Mouse (Mus musculus): ENCODE results near the gene Epn2. TPM values are rescaled to one million over a fixed set of nuclear protein-coding genes. Genes with fewer than 3 reads are reported as not detected.

Gene Epn2
- total and polyA plus RNA-seq, 3 experiments = 8.6 to 12.5 TPM; not detected in 1

GRCm38 (mm10) chr11:61602705-61603104, 23.2 kb upstream of the Epn2 start (continued):
- no peak for TF ChIP-seq USF2 (IDR thresholded peaks at IDR 0.05; ENCODE audit: borderline replicate concordance in 1 of 2, insufficient read depth in 1 of 2, low read depth in 1 of 2, low read length in 2 of 2)

DNA sequence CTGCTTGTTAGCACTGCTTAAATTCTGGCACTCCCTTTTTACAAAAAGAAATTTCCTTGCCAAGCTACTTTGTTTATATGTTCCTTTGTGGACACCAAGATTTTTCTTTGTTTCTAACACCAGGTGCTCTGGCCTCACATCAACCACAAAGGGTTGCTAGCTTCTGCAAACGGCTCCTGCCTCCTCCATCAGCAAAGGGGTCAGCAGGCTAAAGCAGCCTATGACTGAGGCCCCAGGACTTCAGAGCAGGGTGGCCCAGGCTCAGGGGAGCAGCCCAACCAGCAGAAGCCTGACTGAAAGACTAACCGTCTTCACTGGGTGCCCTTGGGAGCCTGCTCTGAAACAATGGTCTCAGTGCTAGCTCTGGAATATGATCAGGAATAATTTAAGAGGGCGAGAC, 22.0 kb upstream of the Epn2 start:
- Histone ChIP-seq H3K4me1 (ENCODE audit: control insufficient read depth in 1 of 2, insufficient read depth in 2 of 2, low read length in 2 of 2) (peaks cover 4 to 22% of the 10 kb centered on the region in 2 experiments; a peak in 3 of 4 replicates), H3K27ac (ENCODE audit: control insufficient read depth, low read depth, low read length) (no peak overlapping the region), H3K4me3 (ENCODE audit: control insufficient read depth in 1 of 2, insufficient read depth in 1 of 2, low read depth in 2 of 2, low read length in 2 of 2) (no peak overlapping the region), H3K9me3 (replicated peaks; ENCODE audit: insufficient read depth, low read length) (no peaks in the 10 kb centered on the region), H3K36me3 (ENCODE audit: control insufficient read depth in 1 of 2, insufficient read depth in 2 of 2, low read length in 2 of 2) (peaks cover 0 to 17% of the 10 kb centered on the region in 2 experiments; a peak in 2 of 4 replicates), H3K79me2 (ENCODE audit: control insufficient read depth, insufficient read depth, low read length, poor library complexity) (no peaks in the 10 kb centered on the region), H3K9ac (ENCODE audit: control insufficient read depth, low read depth, low read length, poor library complexity, severe bottlenecking) (no peak overlapping the region), H3K27me3 (ENCODE audit: control insufficient read depth in 1 of 2, insufficient read depth in 2 of 2, low read length in 2 of 2) (peaks cover 0 to 3% of the 10 kb centered on the region in 2 experiments; a peak in 2 of 4 replicates)
- no peak for DNase-seq (ENCODE audit: low read depth, low spot score)
- no peak for TF ChIP-seq EP300 (IDR thresholded peaks at IDR 0.05; ENCODE audit: low read depth in 1 of 2, low read length in 2 of 2)
- no peak for TF ChIP-seq MYC (IDR thresholded peaks at IDR 0.05; ENCODE audit: low read depth, low read length)
- TF ChIP-seq GABPA (IDR thresholded peaks at IDR 0.05; ENCODE audit: low read depth, low read length) = no peak
- TF ChIP-seq MAX (IDR thresholded peaks at IDR 0.05; ENCODE audit: low read length) = no peak
- TF ChIP-seq HCFC1 (IDR thresholded peaks at IDR 0.05; ENCODE audit: low read depth, low read length) = no peak
- no peak for TF ChIP-seq USF2 (IDR thresholded peaks at IDR 0.05; ENCODE audit: borderline replicate concordance in 1 of 2, insufficient read depth in 1 of 2, low read depth in 1 of 2, low read length in 2 of 2)
- no peak for TF ChIP-seq NELFE (IDR thresholded peaks at IDR 0.05; ENCODE audit: low read depth, low read length)
- TF ChIP-seq BHLHE40 (IDR thresholded peaks at IDR 0.05; ENCODE audit: borderline replicate concordance, low read depth, low read length) = no peak
- no peak for TF ChIP-seq MAFK (IDR thresholded peaks at IDR 0.05; ENCODE audit: borderline replicate concordance, low read depth, low read length)
- no peak for TF ChIP-seq MEF2A (IDR thresholded peaks at IDR 0.05; ENCODE audit: extremely low read depth, insufficient replicate concordance, low read depth, low read length, poor library complexity, severe bottlenecking)
- no peak for TF ChIP-seq ZKSCAN1 (IDR thresholded peaks at IDR 0.05; ENCODE audit: low read depth, low read length)
- no peak for TF ChIP-seq E2F4 (IDR thresholded peaks at IDR 0.05; ENCODE audit: borderline replicate concordance, low read depth, low read length)

GRCm38 (mm10) chr11:61598367-61598766, 18.9 kb upstream of the Epn2 start:
- peaks cover 0 to 12% of the 10 kb centered on the region in 2 experiments; a peak in 2 of 4 replicates for H3K36me3 ChIP-seq (ENCODE audit: control insufficient read depth in 1 of 2, insufficient read depth in 2 of 2, low read length in 2 of 2)
- no peaks in the 10 kb centered on the region for H3K9me3 ChIP-seq (replicated peaks; ENCODE audit: insufficient read depth, low read length)
- no peak overlapping the region for H3K27ac ChIP-seq (ENCODE audit: control insufficient read depth, low read depth, low read length)
- H3K4me1 ChIP-seq (ENCODE audit: control insufficient read depth in 1 of 2, insufficient read depth in 2 of 2, low read length in 2 of 2) = peaks cover 4 to 18% of the 10 kb centered on the region in 2 experiments; a peak in 3 of 4 replicates
- no peaks in the 10 kb centered on the region for H3K79me2 ChIP-seq (ENCODE audit: control insufficient read depth, insufficient read depth, low read length, poor library complexity)
- no peak for DNase-seq (ENCODE audit: low read depth, low spot score)
- H3K9ac ChIP-seq (ENCODE audit: control insufficient read depth, low read depth, low read length, poor library complexity, severe bottlenecking) = no peak overlapping the region
- H3K27me3 ChIP-seq (ENCODE audit: control insufficient read depth in 1 of 2, insufficient read depth in 2 of 2, low read length in 2 of 2) = peaks cover 0 to 3% of the 10 kb centered on the region in 2 experiments; a peak in 1 of 4 replicates
- no peak overlapping the region for H3K4me3 ChIP-seq (ENCODE audit: control insufficient read depth in 1 of 2, insufficient read depth in 1 of 2, low read depth in 2 of 2, low read length in 2 of 2)
- no peak for TF ChIP-seq JUND (IDR thresholded peaks at IDR 0.05; ENCODE audit: low read depth, low read length)
- no peak for TF ChIP-seq USF2 (IDR thresholded peaks at IDR 0.05; ENCODE audit: borderline replicate concordance in 1 of 2, insufficient read depth in 1 of 2, low read depth in 1 of 2, low read length in 2 of 2)
- TF ChIP-seq MXI1 (IDR thresholded peaks at IDR 0.05; ENCODE audit: low read depth, low read length) = no peak
- no peak for TF ChIP-seq POLR2A (IDR thresholded peaks at IDR 0.05; ENCODE audit: control insufficient read depth in 1 of 2, insufficient read depth in 1 of 2, low read depth in 1 of 2, low read length in 2 of 2, poor library complexity in 1 of 2)
- TF ChIP-seq MYB (IDR thresholded peaks at IDR 0.05; ENCODE audit: low read depth, low read length) = no peak
- no peak for TF ChIP-seq RAD21 (IDR thresholded peaks at IDR 0.05; ENCODE audit: low read depth, low read length)
- no peak for TF ChIP-seq BHLHE40 (IDR thresholded peaks at IDR 0.05; ENCODE audit: borderline replicate concordance, low read depth, low read length)
- no peak for TF ChIP-seq ELF1 (IDR thresholded peaks at IDR 0.05; ENCODE audit: low read depth, low read length)
- TF ChIP-seq MAX (IDR thresholded peaks at IDR 0.05; ENCODE audit: low read length) = no peak
- TF ChIP-seq POLR2AphosphoS2 (IDR thresholded peaks at IDR 0.05; ENCODE audit: low read length) = no peak
- TF ChIP-seq UBTF (IDR thresholded peaks at IDR 0.05; ENCODE audit: borderline replicate concordance, insufficient read depth, low read depth, low read length) = no peak
- TF ChIP-seq MAFK (IDR thresholded peaks at IDR 0.05; ENCODE audit: borderline replicate concordance, low read depth, low read length) = no peak
- TF ChIP-seq CTCF (IDR thresholded peaks at IDR 0.05 in 2 of 3, conservative IDR thresholded peaks at IDR 0.05 in 1 of 3; ENCODE audit: control insufficient read depth in 1 of 3, insufficient read depth in 1 of 3, low read depth in 2 of 3, low read length in 3 of 3, poor library complexity in 1 of 3, severe bottlenecking in 1 of 3) = no peak
- no peak for TF ChIP-seq ZNF384 (IDR thresholded peaks at IDR 0.05; ENCODE audit: low read depth, low read length)
- no peak for TF ChIP-seq MAZ (IDR thresholded peaks at IDR 0.05; ENCODE audit: low read depth, low read length)
- TF ChIP-seq KAT2A (conservative IDR thresholded peaks at IDR 0.05; ENCODE audit: low read depth, low read length) = no peak
- TF ChIP-seq TCF12 (IDR thresholded peaks at IDR 0.05; ENCODE audit: low read depth, low read length) = no peak
- no peak for TF ChIP-seq HCFC1 (IDR thresholded peaks at IDR 0.05; ENCODE audit: low read depth, low read length)
- no peak for TF ChIP-seq MYC (IDR thresholded peaks at IDR 0.05; ENCODE audit: low read depth, low read length)
